In genomic region chr2:60253506-60253905, GRCm38 (mm10) we compare ENCODE assay signal across 16 mouse cellular contexts. TPM values are rescaled to one million over a fixed set of nuclear protein-coding genes. Genes with fewer than 3 reads are reported as not detected.
DNase-seq lines count a peak whose midpoint lies in the region.
"Had no signal": no experiment of that assay in that cellular context is flagged by ENCODE, and none has a peak within 500 bp of the region (broad histone marks: within the 10 kb centered on the region; RNA-seq: fewer than 3 reads in every experiment).

No protein-coding gene starts in this region.

- peak; percentile 9 to 59 for DNase-seq in frontal cortex, postnatal 36 days (ENCODE audit: low spot score in 2 of 2)
- DNase-seq in frontal cortex, postnatal 10 days (ENCODE audit: low spot score in 2 of 2): no peak
- DNase-seq in left cerebral cortex, postnatal 14 days (ENCODE audit: low spot score in 2 of 2): peak; percentile 24 to 26
- DNase-seq in left cerebral cortex, postnatal 4 days: no peak
- DNase-seq in right cerebral cortex, adult 2 months (ENCODE audit: low spot score in 2 of 2): peak; percentile 15 to 22
- no peak for DNase-seq in right cerebral cortex, postnatal 25 days
- peak; percentile 75 for DNase-seq in telencephalon, adult 2 months (ENCODE audit: low read depth, low spot score)
- no peak for DNase-seq in spleen, postnatal 36 days (ENCODE audit: low spot score in 2 of 2)
- DNase-seq: adrenal gland, adult 2 months; adrenal gland, postnatal 14 days; cerebellum, adult 18-20 months; cerebellum, adult 9-10 months; cerebellum, postnatal 14 days; forebrain, postnatal 0 days; gastrocnemius, adult 2 months; gastrocnemius, postnatal 14 days had no signal

- intact Hi-C loops in left cerebral cortex, postnatal 14 days (cut with DNase I): no loop called here
- intact Hi-C loops in left cerebral cortex, postnatal 4 days (cut with DNase I): no loop called here

RNA-seq across cellular contexts. Expression of gene Cd302, which starts 30.8 kb away (rescaled TPM):
- 10 to 100 TPM; 15.7 to 18.1 TPM for total RNA-seq in left cerebral cortex, postnatal 14 days (2021)
- 1 to 10 TPM; 5.2 to 7.6 TPM for total RNA-seq in left cerebral cortex, postnatal 4 days (2021)

RNA-seq across cellular contexts. Expression of gene March7, which starts 43.8 kb away (rescaled TPM):
- 10 to 100 TPM; 60.8 to 63.0 TPM for total RNA-seq in left cerebral cortex, postnatal 14 days (2021)
- 10 to 100 TPM; 85.0 to 86.8 TPM for total RNA-seq in left cerebral cortex, postnatal 4 days (2021)

RNA-seq across cellular contexts. Expression of gene Baz2b, which starts 43.9 kb away (rescaled TPM):
- total RNA-seq in left cerebral cortex, postnatal 14 days (2021): 10 to 100 TPM; 51.0 to 52.2 TPM
- total RNA-seq in left cerebral cortex, postnatal 4 days (2021): 10 to 100 TPM; 74.0 to 79.6 TPM

Comparison
In these comparisons a context has a peak if more than half of its experiments do, and no peak if none do; other contexts are left out.
1. DNase-seq: peak in frontal cortex, postnatal 36 days (2 of 2), left cerebral cortex, postnatal 14 days (2 of 2), right cerebral cortex, adult 2 months (2 of 2) and telencephalon, adult 2 months (single experiment); none in frontal cortex, postnatal 10 days (0 of 2), left cerebral cortex, postnatal 4 days (single experiment), right cerebral cortex, postnatal 25 days (single experiment) and spleen, postnatal 36 days (0 of 2).